Mouse (Mus musculus) MEL (cell line): ENCODE measurements around the gene Zzz3. TPM values are rescaled to one million over a fixed set of nuclear protein-coding genes. Genes with fewer than 3 reads are reported as not detected.

Experiments used
- DNase-seq: peaks from one replicate; pipeline ENCODE4 v3.0.0; 2011; ENCODE audit warnings: low read depth, low spot score
- H3K27ac ChIP-seq: 2 replicates; pipeline ENCODE4 v1.5.1; 2012; ENCODE audit warnings: low read depth, mild to moderate bottlenecking, control low read depth, low read length, moderate library complexity; ENCODE audit not compliant: control insufficient read depth
- H3K27me3 ChIP-seq, 2 experiments: fragments of 150-350 bp in 1 of 2; sonication (generic) in 1 of 2; 2 replicates each; pipeline ENCODE4 v1.6.1; 2012; ENCODE audit warnings: low read length in 2 of 2, mild to moderate bottlenecking in 2 of 2, improper control_type of control experiment in 1 of 2, moderate library complexity in 1 of 2; ENCODE audit not compliant: insufficient read depth in 2 of 2, control insufficient read depth in 1 of 2
- H3K36me3 ChIP-seq, 2 experiments: 2 replicates each; pipeline ENCODE4 v1.6.1; 2012 to 2014; ENCODE audit warnings: low read length in 2 of 2, improper control_type of control experiment in 1 of 2, inconsistent platforms in 1 of 2, mild to moderate bottlenecking in 1 of 2; ENCODE audit not compliant: insufficient read depth in 2 of 2, control insufficient read depth in 1 of 2
- H3K4me1 ChIP-seq, 2 experiments: fragments of 150-350 bp in 1 of 2; sonication (generic) in 1 of 2; 2 replicates each; pipeline ENCODE4 v1.6.1; 2012; ENCODE audit warnings: low read length in 2 of 2, improper control_type of control experiment in 1 of 2, mild to moderate bottlenecking in 1 of 2; ENCODE audit not compliant: insufficient read depth in 2 of 2, control insufficient read depth in 1 of 2
- H3K4me3 ChIP-seq, 2 experiments: fragments of 150-350 bp in 1 of 2; sonication (generic) in 1 of 2; 2 replicates each; pipeline ENCODE4 v1.5.1; 2012; ENCODE audit warnings: low read depth in 2 of 2, low read length in 2 of 2, mild to moderate bottlenecking in 2 of 2, moderate library complexity in 2 of 2, control low read depth in 1 of 2, improper control_type of control experiment in 1 of 2; ENCODE audit not compliant: control insufficient read depth in 1 of 2, insufficient read depth in 1 of 2
- H3K79me2 ChIP-seq: 2 replicates; pipeline ENCODE4 v1.6.1; 2012; ENCODE audit warnings: mild to moderate bottlenecking, low read length, moderate library complexity; ENCODE audit not compliant: control insufficient read depth, poor library complexity, insufficient read depth
- H3K9ac ChIP-seq: 2 replicates; pipeline ENCODE4 v1.6.1; 2012; ENCODE audit warnings: low read depth, mild to moderate bottlenecking, control low read depth, low read length, moderate library complexity; ENCODE audit not compliant: control insufficient read depth, poor library complexity, severe bottlenecking
- H3K9me3 ChIP-seq: fragments of 150-350 bp; sonication (generic); replicated peaks from 2 replicates; pipeline ENCODE4 v1.6.1; 2012; ENCODE audit warnings: mild to moderate bottlenecking, low read length, improper control_type of control experiment, moderate library complexity; ENCODE audit not compliant: insufficient read depth
- CHD1 ChIP-seq: IDR thresholded peaks from 2 replicates; pipeline ENCODE4 v1.6.1; 2012; ENCODE audit warnings: low read depth, mild to moderate bottlenecking, inconsistent platforms, low read length, improper control_type of control experiment
- CTCF ChIP-seq, 3 experiments: IDR thresholded peaks in 2 of 3; conservative IDR thresholded peaks in 1 of 3; 2 replicates each; pipeline ENCODE4 v1.5.1; 2011 to 2012; ENCODE audit warnings: low read length in 3 of 3, low read depth in 2 of 3, mild to moderate bottlenecking in 2 of 3, improper control_type of control experiment in 1 of 3, inconsistent platforms in 1 of 3, mixed read lengths in 1 of 3, moderate library complexity in 1 of 3; ENCODE audit not compliant: control insufficient read depth in 1 of 3, insufficient read depth in 1 of 3, poor library complexity in 1 of 3, severe bottlenecking in 1 of 3
- ELF1 ChIP-seq: IDR thresholded peaks from 2 replicates; pipeline ENCODE4 v1.6.1; 2014; ENCODE audit warnings: low read depth, mild to moderate bottlenecking, inconsistent platforms, low read length, improper control_type of control experiment, moderate library complexity
- ETS1 ChIP-seq: IDR thresholded peaks from 2 replicates; pipeline ENCODE4 v1.6.1; 2012; ENCODE audit warnings: low read depth, mild to moderate bottlenecking, inconsistent platforms, low read length, improper control_type of control experiment, moderate library complexity
- GABPA ChIP-seq: IDR thresholded peaks from 2 replicates; pipeline ENCODE4 v1.6.1; 2012; ENCODE audit warnings: low read depth, mild to moderate bottlenecking, inconsistent platforms, low read length, improper control_type of control experiment, moderate library complexity
- HCFC1 ChIP-seq: IDR thresholded peaks from 2 replicates; pipeline ENCODE4 v1.6.1; 2012; ENCODE audit warnings: low read depth, mild to moderate bottlenecking, inconsistent platforms, low read length, improper control_type of control experiment, moderate library complexity
- MAFK ChIP-seq: IDR thresholded peaks from 2 replicates; pipeline ENCODE4 v1.6.1; 2011; ENCODE audit warnings: low read depth, mild to moderate bottlenecking, low read length, improper control_type of control experiment, borderline replicate concordance
- MYC ChIP-seq: IDR thresholded peaks from 2 replicates; pipeline ENCODE4 v1.6.1; 2011; ENCODE audit warnings: low read depth, mild to moderate bottlenecking, low read length, improper control_type of control experiment, moderate library complexity
- NELFE ChIP-seq: IDR thresholded peaks from 2 replicates; pipeline ENCODE4 v1.6.1; 2011; ENCODE audit warnings: low read depth, low read length, improper control_type of control experiment
- POLR2AphosphoS5 ChIP-seq: IDR thresholded peaks from 2 replicates; pipeline ENCODE4 v1.6.1; 2012; ENCODE audit warnings: low read depth, borderline replicate concordance, mild to moderate bottlenecking, inconsistent platforms, low read length, moderate library complexity, mixed read lengths
- RAD21 ChIP-seq: IDR thresholded peaks from 2 replicates; pipeline ENCODE4 v1.6.1; 2011; ENCODE audit warnings: mild to moderate bottlenecking, low read depth, low read length, improper control_type of control experiment
- RCOR1 ChIP-seq: IDR thresholded peaks from 2 replicates; pipeline ENCODE4 v1.6.1; 2012; ENCODE audit warnings: low read depth, mild to moderate bottlenecking, inconsistent platforms, low read length, improper control_type of control experiment
- SMC3 ChIP-seq: IDR thresholded peaks from 2 replicates; pipeline ENCODE4 v1.6.1; 2011; ENCODE audit warnings: low read depth, low read length, improper control_type of control experiment
- TAL1 ChIP-seq: IDR thresholded peaks from 2 replicates; pipeline ENCODE4 v1.6.1; 2012; ENCODE audit warnings: mild to moderate bottlenecking, inconsistent platforms, low read length, moderate library complexity, mixed read lengths
- TBP ChIP-seq: IDR thresholded peaks from 2 replicates; pipeline ENCODE4 v1.8.0; 2011; ENCODE audit warnings: low read depth, low read length, improper control_type of control experiment
- TCF12 ChIP-seq: IDR thresholded peaks from 2 replicates; pipeline ENCODE4 v1.6.1; 2014; ENCODE audit warnings: low read depth, mild to moderate bottlenecking, inconsistent platforms, low read length, improper control_type of control experiment, moderate library complexity
- UBTF ChIP-seq: IDR thresholded peaks from 2 replicates; pipeline ENCODE4 v1.6.1; 2012; ENCODE audit warnings: low read depth, mild to moderate bottlenecking, inconsistent platforms, low read length, improper control_type of control experiment, moderate library complexity, borderline replicate concordance; ENCODE audit not compliant: insufficient read depth
- ZKSCAN1 ChIP-seq: IDR thresholded peaks from 2 replicates; pipeline ENCODE4 v1.6.1; 2012; ENCODE audit warnings: low read depth, mild to moderate bottlenecking, inconsistent platforms, low read length, improper control_type of control experiment, moderate library complexity
- ZMIZ1 ChIP-seq: IDR thresholded peaks from 2 replicates; pipeline ENCODE4 v1.6.1; 2012; ENCODE audit warnings: low read depth, mild to moderate bottlenecking, inconsistent platforms, low read length, improper control_type of control experiment, moderate library complexity
- polyA plus RNA-seq, 2 experiments: library from polyadenylated mRNA; stranded (reverse) in 1 of 2; unstranded in 1 of 2; fragments of >175 nt in 1 of 2; fragments of >200 nt in 1 of 2; gene quantifications; 2 replicates each; pipeline versions ENCODE4 v1.2.1 to v1.2.4; 2012; ENCODE audit warnings: low replicate concordance in 2 of 2, low read depth in 1 of 2; ENCODE audit not compliant: insufficient read length in 2 of 2, insufficient read depth in 1 of 2, missing spikeins in 1 of 2
- total RNA-seq: library from RNA; depleted of rRNA; stranded (reverse); fragments of 300-350 nt; gene quantifications from 2 replicates; pipeline ENCODE4 v1.2.3, GENCODE M21; 2012

Zzz3 gene
- total and polyA plus RNA-seq, 3 experiments, result 46.1 to 507 (median 53.7) TPM

GRCm38 (mm10) chr3:152483800-152484199, 88.5 kb downstream of the Zzz3 start:
- no peak for DNase-seq
- Histone ChIP-seq H3K36me3 (no peaks in the 10 kb centered on the region; a peak in 1 of 4 replicates), H3K27ac (no peak overlapping the region), H3K9me3 (no peaks in the 10 kb centered on the region), H3K9ac (no peak overlapping the region), H3K79me2 (no peaks in the 10 kb centered on the region), H3K4me3 (no peak overlapping the region), H3K27me3 (no peaks in the 10 kb centered on the region; a peak in 1 of 4 replicates), H3K4me1 (peaks cover 2% of the 10 kb centered on the region in 2 experiments; a peak in 1 of 4 replicates)
- no peak for TF ChIP-seq ELF1
- no peak for TF ChIP-seq ZMIZ1
- no peak for TF ChIP-seq SMC3
- no peak for TF ChIP-seq ETS1
- no peak for TF ChIP-seq GABPA
- no peak for TF ChIP-seq TCF12
- TF ChIP-seq RAD21, result no peak
- no peak for TF ChIP-seq NELFE
- TF ChIP-seq UBTF, result no peak
- no peak for TF ChIP-seq RCOR1
- TF ChIP-seq MAFK, result no peak
- TF ChIP-seq HCFC1, result no peak
- TF ChIP-seq ZKSCAN1, result no peak
- no peak for TF ChIP-seq TBP
- no peak for TF ChIP-seq POLR2AphosphoS5
- no peak for TF ChIP-seq CHD1
- TF ChIP-seq TAL1, result no peak

GRCm38 (mm10) chr3:152484206-152484605, 88.9 kb downstream of the Zzz3 start:
- H3K9me3 ChIP-seq, result no peaks in the 10 kb centered on the region
- peaks cover under 1 to 2% of the 10 kb centered on the region in 2 experiments; a peak in 1 of 4 replicates for H3K4me1 ChIP-seq
- no peak overlapping the region for H3K4me3 ChIP-seq
- H3K27me3 ChIP-seq, result no peaks in the 10 kb centered on the region; a peak in 1 of 4 replicates
- H3K36me3 ChIP-seq, result no peaks in the 10 kb centered on the region; a peak in 1 of 4 replicates
- no peak for DNase-seq
- no peak overlapping the region for H3K27ac ChIP-seq
- no peaks in the 10 kb centered on the region for H3K79me2 ChIP-seq
- TF ChIP-seq CHD1 (no peak), MAFK (no peak), CTCF (IDR thresholded peaks at IDR 0.05 in 2 of 3, conservative IDR thresholded peaks at IDR 0.05 in 1 of 3; ENCODE audit: control insufficient read depth in 1 of 3, insufficient read depth in 1 of 3, low read depth in 2 of 3, low read length in 3 of 3, poor library complexity in 1 of 3, severe bottlenecking in 1 of 3) (no peak), ZMIZ1 (no peak), ETS1 (no peak), MYC (no peak)
- no peak overlapping the region for H3K9ac ChIP-seq
